Mouse (Mus musculus): ENCODE results near the gene Plpp1.

- TF ChIP-seq CTCF (IDR thresholded peaks at IDR 0.05; ENCODE audit: low read depth) (no peak), EP300 (IDR thresholded peaks at IDR 0.05; ENCODE audit: low read depth) (no peak)
Observed at GRCm38 (mm10) chr13:112765654-112766053, 34.9 kb upstream of the Plpp1 start.
